Mouse (Mus musculus) limb, embryonic 13.5 days (tissue): ENCODE results near the gene Mid1. TPM values are rescaled to one million over a fixed set of nuclear protein-coding genes. Genes with fewer than 3 reads are reported as not detected.
A peak's percentile ranks its signal among the peaks of the same experiment; 100 is the strongest.
"Not testable (repeated sequence)": the region's sequence is repeated elsewhere in the genome, so short reads cannot be mapped to it uniquely, and the experiment has no call there.

Experiments used
- ATAC-seq: fragments of 200-750 bp; cut with Nextera tagmentation; 2 replicates; pipeline ENCODE4 v1.8.0; 2017; ENCODE audit warnings: low read depth, moderate number of reproducible peaks, moderate TSS enrichment; ENCODE audit not compliant: low FRiP score
- H3K27ac ChIP-seq: fragments of 300-500 bp; sonication (generic); 2 replicates; pipeline ENCODE4 v1.5.1; 2015; ENCODE audit warnings: inconsistent platforms, mild to moderate bottlenecking, moderate library complexity
- H3K27me3 ChIP-seq: fragments of 300-500 bp; sonication (generic); 2 replicates; pipeline ENCODE4 v1.6.1; 2015; ENCODE audit warnings: mild to moderate bottlenecking, inconsistent platforms
- H3K36me3 ChIP-seq: fragments of 300-500 bp; sonication (generic); 2 replicates; pipeline ENCODE4 v1.6.1; 2015; ENCODE audit warnings: inconsistent platforms, mild to moderate bottlenecking, moderate library complexity
- H3K4me1 ChIP-seq: fragments of 300-500 bp; sonication (generic); 2 replicates; pipeline ENCODE4 v1.6.1; 2015; ENCODE audit warnings: inconsistent platforms
- H3K4me2 ChIP-seq: fragments of 300-500 bp; sonication (generic); replicated peaks from 2 replicates; pipeline ENCODE4 v1.6.1; 2015; ENCODE audit warnings: inconsistent platforms, mild to moderate bottlenecking, moderate library complexity
- H3K4me3 ChIP-seq: fragments of 300-500 bp; sonication (generic); 2 replicates; pipeline ENCODE4 v1.5.1; 2015; ENCODE audit warnings: moderate library complexity, mild to moderate bottlenecking, inconsistent platforms
- H3K9ac ChIP-seq: fragments of 300-500 bp; sonication (generic); 2 replicates; pipeline ENCODE4 v1.6.1; 2015; ENCODE audit warnings: mild to moderate bottlenecking, inconsistent platforms
- H3K9me3 ChIP-seq: fragments of 300-500 bp; sonication (generic); 2 replicates; pipeline ENCODE4 v1.6.1; 2016; ENCODE audit warnings: inconsistent platforms
- WGBS: fragments of 180-500 bp; shearing (Covaris S2); methylation state at CpG from one replicate; pipeline ENCODE4 v1.1.7; 2015; 5-methylcytosine and 5-hydroxymethylcytosine counted together
- polyA plus RNA-seq: library from polyadenylated mRNA; unstranded; fragments of >200 nt; fragmentation: Nextera tagmentation; extraction: Ambion mirVana; gene quantifications from 2 replicates; pipeline ENCODE4 v1.2.1, GENCODE M21; 2015

Mid1 gene
- polyA plus RNA-seq, 1 experiment from 2014 or later = 10.7 TPM

- not testable (repeated sequence) for H3K27me3 ChIP-seq, H3K27ac ChIP-seq, H3K4me1 ChIP-seq, H3K4me3 ChIP-seq, ATAC-seq, H3K9ac ChIP-seq, H3K4me2 ChIP-seq
- 83% methylated on average over 7 of the region's 7 CpGs for WGBS
- Histone ChIP-seq H3K9me3 (peaks cover 81% of the 10 kb centered on the region), H3K36me3 (peaks cover 87% of the 10 kb centered on the region)
These were observed 299.3 kb downstream of the Mid1 start for GRCm38 (mm10) chrX:169984331-169984730.

GRCm38 (mm10) chrX:169984853-169985252, 299.9 kb downstream of the Mid1 start:
- peaks cover 85% of the 10 kb centered on the region for H3K36me3 ChIP-seq
- not testable (repeated sequence) for H3K27me3 ChIP-seq, H3K4me3 ChIP-seq, H3K4me2 ChIP-seq, ATAC-seq, H3K4me1 ChIP-seq, H3K27ac ChIP-seq, H3K9ac ChIP-seq
- peaks cover 80% of the 10 kb centered on the region for H3K9me3 ChIP-seq
- 92% methylated on average over 21 of the region's 21 CpGs for WGBS

DNA sequence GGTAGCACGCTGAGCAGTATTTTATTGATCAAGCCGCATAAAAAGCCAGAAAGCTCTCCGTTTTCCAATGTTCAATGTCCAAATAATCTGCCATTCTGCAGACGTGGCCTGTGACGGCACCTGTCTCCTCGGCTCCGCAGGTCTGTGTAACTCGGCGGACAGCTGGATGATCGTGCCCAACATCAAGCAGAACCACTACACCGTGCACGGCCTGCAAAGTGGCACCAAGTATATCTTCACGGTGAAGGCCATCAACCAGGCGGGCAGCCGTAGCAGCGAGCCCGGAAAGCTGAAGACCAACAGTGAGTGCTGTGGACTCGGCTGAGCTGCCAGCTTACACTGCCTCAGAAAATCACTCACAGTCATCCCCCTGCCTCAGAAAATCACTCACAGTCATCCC, 300.8 kb downstream of the Mid1 start:
- not testable (repeated sequence) for H3K4me1 ChIP-seq, H3K4me3 ChIP-seq, H3K27ac ChIP-seq, H3K4me2 ChIP-seq, ATAC-seq, H3K27me3 ChIP-seq, H3K9ac ChIP-seq
- H3K9me3 ChIP-seq = peaks cover 78% of the 10 kb centered on the region
- H3K36me3 ChIP-seq = peaks cover 83% of the 10 kb centered on the region
- WGBS = 85% methylated on average over 18 of the region's 18 CpGs

DNA sequence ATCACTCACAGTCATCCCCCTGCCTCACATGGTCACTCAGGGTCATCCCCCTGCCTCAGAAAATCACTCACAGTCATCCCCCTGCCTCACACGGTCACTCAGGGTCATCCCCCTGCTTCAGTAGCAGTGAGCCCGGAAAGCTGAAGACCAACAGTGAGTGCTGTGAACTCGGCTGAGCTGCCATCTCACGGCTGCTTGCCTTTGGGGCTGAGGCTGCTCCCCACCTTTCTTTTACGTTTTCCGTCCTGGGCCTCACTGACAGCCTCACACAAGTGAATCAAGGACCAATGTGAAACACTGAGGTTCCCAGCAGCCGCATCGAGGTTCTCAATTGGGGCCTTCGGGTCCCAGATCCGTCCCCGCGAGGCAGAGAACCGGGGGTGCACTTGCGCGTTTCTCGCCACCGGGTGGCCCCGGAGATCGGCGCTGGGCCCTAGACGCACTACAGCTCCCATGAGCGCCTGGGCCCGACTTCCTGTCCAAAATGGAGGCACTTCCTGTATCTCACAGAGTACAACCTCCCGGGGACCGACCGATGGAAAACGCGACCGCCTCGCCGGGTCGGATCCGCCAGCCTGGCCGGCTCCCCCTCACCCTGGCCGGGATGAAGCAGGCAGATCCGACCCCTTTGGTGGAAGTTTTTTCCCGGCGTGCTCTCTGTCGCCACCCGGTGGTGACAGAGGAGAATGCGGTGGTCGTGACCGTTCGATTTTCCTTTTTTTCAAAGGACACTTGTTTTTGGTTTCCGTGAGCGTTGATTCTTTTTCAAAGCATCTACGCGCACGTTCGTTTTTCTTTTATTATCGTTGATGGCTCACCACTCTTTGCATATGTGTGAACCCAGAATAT, 301.7 kb downstream of the Mid1 start:
- peak; percentile 92 for ATAC-seq
- not testable (repeated sequence) for H3K27ac ChIP-seq, H3K4me1 ChIP-seq, H3K27me3 ChIP-seq
- H3K9ac ChIP-seq = peak overlapping the region; percentile 54
- WGBS = 65% methylated on average over 51 of the region's 51 CpGs
- H3K36me3 ChIP-seq = peaks cover 75% of the 10 kb centered on the region
- peak overlapping the region; percentile 29 for H3K4me3 ChIP-seq
- H3K4me2 ChIP-seq = peak overlapping the region; percentile 46
- peaks cover 72% of the 10 kb centered on the region for H3K9me3 ChIP-seq

DNA sequence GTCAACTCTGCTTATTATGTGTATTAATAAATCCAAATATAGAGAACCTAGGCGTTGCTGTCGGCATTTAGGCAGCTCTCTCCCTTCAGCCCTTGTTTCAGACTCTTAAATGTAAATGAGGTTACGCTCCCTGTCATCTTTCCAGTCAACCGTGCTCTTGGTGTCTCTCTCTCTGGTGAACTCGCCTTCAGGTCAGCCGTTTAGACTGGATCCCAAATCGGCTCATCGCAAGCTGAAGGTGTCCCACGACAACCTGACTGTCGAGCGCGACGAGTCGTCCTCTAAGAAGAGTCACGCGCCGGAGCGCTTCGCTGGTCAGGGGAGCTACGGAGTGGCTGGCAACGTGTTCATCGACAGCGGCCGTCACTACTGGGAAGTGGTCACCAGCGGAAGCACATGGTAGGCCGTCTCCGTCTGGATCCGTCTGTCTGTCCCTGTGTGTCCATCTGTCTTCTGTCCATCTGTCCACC, 302.4 kb downstream of the Mid1 start:
- Histone ChIP-seq H3K9me3 (peaks cover 66% of the 10 kb centered on the region), H3K36me3 (peaks cover 69% of the 10 kb centered on the region)
- not testable (repeated sequence) for H3K27ac ChIP-seq, H3K27me3 ChIP-seq, H3K4me3 ChIP-seq, H3K9ac ChIP-seq, H3K4me2 ChIP-seq, H3K4me1 ChIP-seq
- WGBS = 88% methylated on average over 28 of the region's 28 CpGs
- ATAC-seq = peak; percentile 5; the same call in 1 of the 2 replicates

- H3K27ac ChIP-seq, H3K4me3 ChIP-seq, H3K27me3 ChIP-seq, H3K4me2 ChIP-seq, ATAC-seq, H3K9ac ChIP-seq, H3K4me1 ChIP-seq: not testable (repeated sequence)
- H3K9me3 ChIP-seq = peaks cover 53% of the 10 kb centered on the region
- peaks cover 56% of the 10 kb centered on the region for H3K36me3 ChIP-seq
- 94% methylated on average over 56 of the region's 56 CpGs for WGBS
These were observed 303.7 kb downstream of the Mid1 start for GRCm38 (mm10) chrX:169988571-169989218.

- H3K4me1 ChIP-seq, H3K4me3 ChIP-seq, ATAC-seq, H3K27ac ChIP-seq, H3K27me3 ChIP-seq, H3K4me2 ChIP-seq, H3K9ac ChIP-seq: not testable (repeated sequence)
- WGBS = 86% methylated on average over 8 of the region's 8 CpGs
- Histone ChIP-seq H3K36me3 (peaks cover 51% of the 10 kb centered on the region), H3K9me3 (peaks cover 50% of the 10 kb centered on the region)
These were observed 304.2 kb downstream of the Mid1 start for GRCm38 (mm10) chrX:169989219-169989595.

DNA sequence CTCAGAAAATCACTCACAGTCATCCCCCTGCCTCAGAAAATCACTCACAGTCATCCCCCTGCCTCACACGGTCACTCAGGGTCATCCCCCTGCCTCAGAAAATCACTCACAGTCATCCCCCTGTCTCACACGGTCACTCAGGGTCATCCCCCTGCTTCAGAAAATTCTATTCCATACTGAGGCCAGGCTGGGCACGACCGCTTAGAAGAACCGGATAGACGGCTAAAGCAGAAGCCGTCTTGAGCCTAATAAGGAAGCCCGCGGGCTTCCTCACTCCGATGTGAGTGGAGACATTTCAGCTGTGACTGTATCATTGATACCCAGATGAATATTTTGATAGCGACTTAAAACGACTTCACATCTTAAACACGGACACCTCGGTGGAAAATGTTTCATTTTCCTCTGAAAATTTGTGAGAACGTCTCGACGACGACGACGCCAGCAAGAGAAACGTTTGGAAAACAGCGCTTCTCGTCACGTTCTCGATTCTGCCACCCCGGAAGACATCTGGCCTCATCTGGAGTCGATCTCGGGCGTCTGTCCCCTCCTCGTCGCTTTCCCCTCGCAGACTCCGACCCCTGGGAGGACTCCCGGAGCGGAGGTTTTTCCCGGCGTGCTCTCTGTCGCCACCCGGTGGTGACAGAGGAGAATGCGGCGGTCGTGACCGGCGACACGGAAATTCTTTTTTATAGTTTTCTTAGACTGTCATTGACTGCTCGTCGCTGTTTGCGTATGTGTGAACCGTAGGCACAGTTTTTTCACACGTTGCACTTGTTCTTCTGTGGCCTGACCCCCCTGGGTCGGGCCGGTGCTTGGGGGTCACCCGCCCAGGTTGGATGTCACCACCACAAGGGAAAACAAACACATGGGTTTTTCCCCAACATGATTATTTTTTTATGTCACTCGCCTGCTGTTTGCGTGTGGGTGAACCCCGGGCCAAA, 305.0 kb downstream of the Mid1 start:
- H3K9ac ChIP-seq, ATAC-seq, H3K4me1 ChIP-seq, H3K4me3 ChIP-seq, H3K27ac ChIP-seq, H3K4me2 ChIP-seq, H3K27me3 ChIP-seq: not testable (repeated sequence)
- 81% methylated on average over 56 of the region's 56 CpGs for WGBS
- Histone ChIP-seq H3K36me3 (peaks cover 43% of the 10 kb centered on the region), H3K9me3 (peaks cover 46% of the 10 kb centered on the region)

- H3K9ac ChIP-seq, H3K4me1 ChIP-seq, H3K27ac ChIP-seq, H3K27me3 ChIP-seq, H3K4me3 ChIP-seq: not testable (repeated sequence)
- peaks cover 34% of the 10 kb centered on the region for H3K36me3 ChIP-seq
- peaks cover 38% of the 10 kb centered on the region for H3K9me3 ChIP-seq
- peak; percentile 16; the same call in 1 of the 2 replicates for ATAC-seq
- H3K4me2 ChIP-seq = peak overlapping the region; percentile 45
- WGBS = 39% methylated on average over 19 of the region's 28 CpGs
These were observed 306.3 kb downstream of the Mid1 start for GRCm38 (mm10) chrX:169991128-169991873.

- H3K4me1 ChIP-seq, ATAC-seq, H3K9ac ChIP-seq, H3K4me3 ChIP-seq, H3K27ac ChIP-seq, H3K27me3 ChIP-seq, H3K4me2 ChIP-seq: not testable (repeated sequence)
- 25% methylated on average over 9 of the region's 15 CpGs for WGBS
- H3K9me3 ChIP-seq = peaks cover 32% of the 10 kb centered on the region
- H3K36me3 ChIP-seq = peaks cover 27% of the 10 kb centered on the region
These were observed 307.3 kb downstream of the Mid1 start for GRCm38 (mm10) chrX:169992086-169992930.
